In genomic region chrX:50835592-50835991, GRCm38 (mm10) we compare ENCODE assay signal across 34 mouse cellular contexts. TPM values are rescaled to one million over a fixed set of nuclear protein-coding genes. Genes with fewer than 3 reads are reported as not detected.
A peak's percentile ranks its signal among the peaks of the same experiment; 100 is the strongest.
DNase-seq lines count a peak whose midpoint lies in the region; ATAC-seq and TF ChIP-seq lines count a peak whose summit lies in the region.
"Had no signal": no experiment of that assay in that cellular context is flagged by ENCODE, and none has a peak within 500 bp of the region (broad histone marks: within the 10 kb centered on the region; RNA-seq: fewer than 3 reads in every experiment).

No protein-coding gene starts in this region.

- H3K79me2 ChIP-seq in MEL (ENCODE audit: control insufficient read depth, insufficient read depth, low read length, poor library complexity), result no peaks in the 10 kb centered on the region

- TF ChIP-seq RAD21 in MEL (IDR thresholded peaks at IDR 0.05; ENCODE audit: low read depth, low read length), result no peak

- H3K36me3 ChIP-seq in spleen, adult 2 months (ENCODE audit: control insufficient read depth, insufficient read depth, low read length), result no peaks in the 10 kb centered on the region
- peaks cover 0 to 3% of the 10 kb centered on the region in 2 experiments; a peak in 1 of 4 replicates for H3K36me3 ChIP-seq in MEL (ENCODE audit: control insufficient read depth in 1 of 2, insufficient read depth in 2 of 2, low read length in 2 of 2)
- no peaks in the 10 kb centered on the region for H3K36me3 ChIP-seq in megakaryocyte, embryonic 14.5 days (replicated peaks; ENCODE audit: low read length)
- H3K36me3 ChIP-seq: embryonic facial prominence, embryonic 12.5 days; G1E; limb, embryonic 10.5 days; limb, embryonic 15.5 days; midbrain, embryonic 12.5 days; neural tube, embryonic 12.5 days; stomach, embryonic 15.5 days had no signal

- H3K4me3 ChIP-seq in spleen, adult 2 months (ENCODE audit: extremely low read depth, insufficient read depth, insufficient read length), result no peak overlapping the region
- H3K4me3 ChIP-seq in MEL (ENCODE audit: control insufficient read depth in 1 of 2, insufficient read depth in 1 of 2, low read depth in 2 of 2, low read length in 2 of 2), result no peak overlapping the region
- H3K4me3 ChIP-seq in megakaryocyte, embryonic 14.5 days (replicated peaks), result peak overlapping the region; percentile 89
- H3K4me3 ChIP-seq: embryonic facial prominence, embryonic 12.5 days; limb, embryonic 10.5 days; limb, embryonic 15.5 days; midbrain, embryonic 12.5 days; myocyte; neural tube, embryonic 12.5 days; stomach, embryonic 15.5 days had no signal

- TF ChIP-seq EP300 in MEL (IDR thresholded peaks at IDR 0.05; ENCODE audit: low read depth in 1 of 2, low read length in 2 of 2), result no peak

- peaks cover 4% of the 10 kb centered on the region for H3K4me1 ChIP-seq in spleen, adult 2 months (ENCODE audit: control insufficient read depth, insufficient read depth, insufficient read length)
- H3K4me1 ChIP-seq in MEL (ENCODE audit: control insufficient read depth in 1 of 2, insufficient read depth in 2 of 2, low read length in 2 of 2), result no peaks in the 10 kb centered on the region; a peak in 1 of 4 replicates
- peaks cover 10% of the 10 kb centered on the region for H3K4me1 ChIP-seq in megakaryocyte, embryonic 14.5 days
- H3K4me1 ChIP-seq: embryonic facial prominence, embryonic 12.5 days; midbrain, embryonic 12.5 days; neural tube, embryonic 12.5 days; stomach, embryonic 15.5 days had no signal

- H3K9me3 ChIP-seq in MEL (replicated peaks; ENCODE audit: insufficient read depth, low read length), result no peaks in the 10 kb centered on the region
- H3K9me3 ChIP-seq in megakaryocyte, embryonic 14.5 days, result no peaks in the 10 kb centered on the region
- H3K9me3 ChIP-seq: embryonic facial prominence, embryonic 12.5 days; G1E; limb, embryonic 10.5 days; limb, embryonic 15.5 days; midbrain, embryonic 12.5 days; neural tube, embryonic 12.5 days; stomach, embryonic 15.5 days had no signal

- no peak for TF ChIP-seq CTCF in spleen, adult 2 months (IDR thresholded peaks at IDR 0.05; ENCODE audit: extremely low read depth, insufficient read depth, insufficient read length, insufficient replicate concordance)
- no peak for TF ChIP-seq CTCF in MEL (IDR thresholded peaks at IDR 0.05 in 2 of 3, conservative IDR thresholded peaks at IDR 0.05 in 1 of 3; ENCODE audit: control insufficient read depth in 1 of 3, insufficient read depth in 1 of 3, low read depth in 2 of 3, low read length in 3 of 3, poor library complexity in 1 of 3, severe bottlenecking in 1 of 3)

- no peak overlapping the region for H3K9ac ChIP-seq in MEL (ENCODE audit: control insufficient read depth, low read depth, low read length, poor library complexity, severe bottlenecking)
- H3K9ac ChIP-seq: embryonic facial prominence, embryonic 12.5 days; hindbrain, embryonic 14.5 days; limb, embryonic 15.5 days; midbrain, embryonic 12.5 days; neural tube, embryonic 12.5 days; stomach, embryonic 15.5 days had no signal

- TF ChIP-seq POLR2A in spleen, adult 2 months (IDR thresholded peaks at IDR 0.05; ENCODE audit: low read depth, low read length), result no peak
- TF ChIP-seq POLR2A in MEL (IDR thresholded peaks at IDR 0.05; ENCODE audit: control insufficient read depth in 1 of 2, insufficient read depth in 1 of 2, low read depth in 1 of 2, low read length in 2 of 2, poor library complexity in 1 of 2), result no peak

- peak overlapping the region; percentile 63; the same call in 1 of the 2 replicates for H3K27ac ChIP-seq in spleen, adult 2 months (ENCODE audit: insufficient read depth, low read length)
- H3K27ac ChIP-seq in MEL (ENCODE audit: control insufficient read depth, low read depth, low read length), result no peak overlapping the region; the same call in 1 of the 2 replicates
- H3K27ac ChIP-seq: embryonic facial prominence, embryonic 12.5 days; hindbrain, embryonic 14.5 days; limb, embryonic 15.5 days; midbrain, embryonic 12.5 days; neural tube, embryonic 12.5 days; stomach, embryonic 15.5 days had no signal

- no peak for DNase-seq in spleen, adult 2 months (ENCODE audit: low read depth in 1 of 2, low spot score in 2 of 2)
- no peak for DNase-seq in spleen, postnatal 4 days (ENCODE audit: low spot score in 2 of 2)
- peak; percentile 35 for DNase-seq in MEL (ENCODE audit: low read depth, low spot score)
- DNase-seq in B cell, adult 2 months, result no peak
- DNase-seq in adrenal gland, postnatal 10 days, result no peak
- DNase-seq in urinary bladder, postnatal 14 days (ENCODE audit: low spot score), result no peak
- DNase-seq: adrenal gland, postnatal 36 days; cerebellum, adult 9-10 months; cerebellum, postnatal 36 days; embryo, embryonic 11 days; gastrocnemius, postnatal 25 days; heart, adult 18-20 months; heart, postnatal 36 days; kidney, adult 2 months; kidney, postnatal 36 days; layer of hippocampus, postnatal 36 days; lung, adult 2 months; lung, postnatal 10 days; right cerebral cortex, adult 18-20 months; right cerebral cortex, postnatal 4 days had no signal

- no peaks in the 10 kb centered on the region for H3K27me3 ChIP-seq in spleen, adult 2 months (ENCODE audit: control insufficient read depth, insufficient read depth, low read length)
- no peaks in the 10 kb centered on the region for H3K27me3 ChIP-seq in MEL (ENCODE audit: control insufficient read depth in 1 of 2, insufficient read depth in 2 of 2, low read length in 2 of 2)
- peaks cover 2% of the 10 kb centered on the region for H3K27me3 ChIP-seq in megakaryocyte, embryonic 14.5 days (replicated peaks)
- H3K27me3 ChIP-seq: limb, embryonic 15.5 days; neural tube, embryonic 12.5 days; stomach, embryonic 15.5 days had no signal

- peak; percentile 71 for ATAC-seq in granulocyte monocyte progenitor cell, adult 5-6 weeks (replicated peaks; ENCODE audit: poor library complexity, severe bottlenecking)
- ATAC-seq: forebrain, embryonic 14.5 days; Patski had no signal

- WGBS in spleen, adult 2 months, result 40% methylated on average over 3 of the region's 3 CpGs

TF ChIP-seq in MEL, 35 proteins besides CTCF, POLR2A, EP300 and RAD21:
- TF ChIP-seq MYB (IDR thresholded peaks at IDR 0.05; ENCODE audit: low read depth, low read length) (0 out of 2 replicates have a peak, but pooled peaks have one; percentile 44), ZNF384 (IDR thresholded peaks at IDR 0.05; ENCODE audit: low read depth, low read length) (no peak), SIN3A (IDR thresholded peaks at IDR 0.05; ENCODE audit: low read length) (no peak), MAX (IDR thresholded peaks at IDR 0.05; ENCODE audit: low read length) (no peak), HCFC1 (IDR thresholded peaks at IDR 0.05; ENCODE audit: low read depth, low read length) (no peak)

RNA-seq across cellular contexts. Expression of gene Stk26, which starts 5.3 kb away (rescaled TPM):
- polyA plus RNA-seq in spleen, adult 2 months (2012; rRNA removed), result 7.1 and 10.1 TPM in 2 replicates
- 8.0 and 8.7 TPM in 2 replicates for total RNA-seq in MEL (2012; rRNA removed)
- 10 to 100 TPM in 1 of 2 experiments, not detected in 1; 10.6 TPM for polyA plus RNA-seq in MEL (2012; ENCODE audit: insufficient read depth in 1 of 2, insufficient read length in 2 of 2, low read depth in 1 of 2, low replicate concordance in 2 of 2, missing spikeins in 1 of 2)
- total RNA-seq in granulocyte monocyte progenitor cell, adult 5-6 weeks (2014; fragmentation: Nextera tagmentation), result 124 and 151 TPM in 2 replicates
- 170 and 225 TPM in 2 replicates for total RNA-seq in granulocyte monocyte progenitor cell, adult 5-6 weeks (2017)
- 3.5 and 3.7 TPM in 2 replicates for polyA plus RNA-seq in megakaryocyte, embryonic 14.5 days (2012; ENCODE audit: insufficient read depth, low replicate concordance)
- total RNA-seq in adrenal gland, postnatal 10 days (2021), result 1 to 10 TPM; 4.1 to 4.3 TPM
- polyA plus RNA-seq: C2C12, myocyte, Patski had no signal

Comparison
In these comparisons a context has a peak if more than half of its experiments do, and no peak if none do; other contexts are left out.
1. RNA of gene Stk26, which starts 5.3 kb away (total RNA-seq): 124 to 225 TPM in granulocyte monocyte progenitor cell, adult 5-6 weeks; 8.0 to 8.7 TPM in MEL and 4.1 to 4.3 TPM in adrenal gland, postnatal 10 days; every median in the first group is over 10 times any median in the second.